Mouse (Mus musculus): ENCODE results near the gene Moxd1. TPM values are rescaled to one million over a fixed set of nuclear protein-coding genes. Genes with fewer than 3 reads are reported as not detected.
"Not testable (repeated sequence)": the region's sequence is repeated elsewhere in the genome, so short reads cannot be mapped to it uniquely, and the experiment has no call there.

Gene Moxd1
- total RNA-seq, 2 experiments from 2014 or later: not detected

DNA sequence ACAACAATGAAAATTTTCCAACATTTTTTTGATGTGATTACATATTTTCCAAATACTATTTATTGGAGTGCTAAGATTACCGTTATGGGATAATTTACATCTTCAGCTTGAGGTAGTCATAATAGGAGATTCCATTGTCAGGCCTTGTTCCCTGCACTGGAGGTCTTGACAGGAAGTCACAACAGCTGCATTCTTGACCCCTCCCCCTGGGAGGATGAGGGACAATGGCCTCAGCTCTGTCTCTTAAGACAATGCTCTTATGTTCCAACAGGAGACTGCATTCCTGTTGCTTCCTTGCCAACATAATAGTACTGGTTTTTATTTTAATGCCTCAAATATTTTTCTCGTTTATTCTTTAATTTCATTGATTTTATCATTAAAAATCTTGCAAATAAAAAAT lies 44.2 kb downstream of the Moxd1 start:
- no peak for ATAC-seq (ENCODE audit: poor library complexity, severe bottlenecking)

DNA sequence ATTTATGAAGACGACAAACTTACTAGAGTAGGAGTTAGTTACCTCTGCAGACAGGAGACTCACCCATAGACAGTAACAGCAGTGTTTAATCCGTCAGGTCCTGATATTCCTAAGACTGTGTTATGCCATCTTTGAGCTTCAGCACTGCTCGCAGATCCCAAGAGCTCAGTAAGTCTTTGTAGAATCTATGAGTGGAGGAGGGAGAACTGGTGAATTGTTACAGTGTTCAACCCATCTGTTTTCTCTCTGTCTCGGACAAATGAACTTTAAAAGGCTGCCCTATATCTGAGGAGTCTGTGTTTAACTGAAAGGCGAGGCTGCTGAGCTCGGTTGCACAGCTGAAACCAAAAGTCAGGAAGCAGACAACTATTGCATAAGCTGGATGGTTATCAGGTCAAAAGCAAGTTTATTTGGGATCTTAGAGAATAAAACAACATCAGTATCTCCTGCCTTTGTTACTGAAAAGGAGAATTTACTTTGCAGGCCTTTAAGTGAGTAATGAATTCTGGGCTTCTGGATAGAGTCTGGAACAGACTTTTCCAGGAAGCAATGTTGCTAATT lies 47.8 kb downstream of the Moxd1 start:
- ATAC-seq (ENCODE audit: poor library complexity, severe bottlenecking): no peak

DNA sequence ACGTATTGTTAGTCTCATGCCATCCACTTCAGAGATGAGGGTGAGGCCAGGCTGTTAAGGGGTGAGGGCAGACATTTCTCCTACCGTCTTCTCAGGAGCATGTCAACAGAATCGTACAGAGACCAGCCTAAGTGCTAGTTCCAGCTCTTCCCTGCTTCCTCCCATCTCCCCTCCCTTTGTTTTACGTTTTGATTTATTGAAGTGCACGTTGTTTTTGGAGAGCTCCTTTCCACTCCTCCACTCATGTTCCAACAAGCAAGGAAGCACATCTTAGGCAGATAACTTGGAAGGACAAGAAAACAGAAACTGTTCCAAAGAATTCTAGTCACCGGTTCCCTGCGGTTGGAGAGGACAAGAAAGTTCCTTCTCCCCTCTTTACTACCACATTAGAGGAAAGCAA lies 52.9 kb downstream of the Moxd1 start:
- no peak for ATAC-seq (ENCODE audit: poor library complexity, severe bottlenecking)

DNA sequence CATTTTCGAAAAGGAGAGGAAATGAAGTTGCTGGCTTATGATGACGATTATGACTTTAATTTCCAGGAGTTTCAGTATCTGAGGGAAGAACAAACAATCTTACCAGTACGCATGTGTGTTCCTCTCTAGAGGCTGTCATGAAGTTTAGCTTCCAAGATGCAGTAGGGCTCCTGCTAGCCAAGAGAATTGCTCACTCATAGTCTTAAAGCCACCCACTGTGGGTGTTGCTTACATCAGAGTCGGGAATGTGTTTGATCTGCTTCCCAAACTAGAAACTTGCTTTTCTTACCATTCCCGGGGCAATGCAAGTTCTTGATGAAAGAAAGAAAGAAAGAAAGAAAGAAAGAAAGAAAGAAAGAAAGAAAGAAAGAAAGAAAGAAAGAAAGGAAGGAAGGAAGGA lies 59.3 kb downstream of the Moxd1 start:
- no peak for ATAC-seq (ENCODE audit: poor library complexity, severe bottlenecking)

DNA sequence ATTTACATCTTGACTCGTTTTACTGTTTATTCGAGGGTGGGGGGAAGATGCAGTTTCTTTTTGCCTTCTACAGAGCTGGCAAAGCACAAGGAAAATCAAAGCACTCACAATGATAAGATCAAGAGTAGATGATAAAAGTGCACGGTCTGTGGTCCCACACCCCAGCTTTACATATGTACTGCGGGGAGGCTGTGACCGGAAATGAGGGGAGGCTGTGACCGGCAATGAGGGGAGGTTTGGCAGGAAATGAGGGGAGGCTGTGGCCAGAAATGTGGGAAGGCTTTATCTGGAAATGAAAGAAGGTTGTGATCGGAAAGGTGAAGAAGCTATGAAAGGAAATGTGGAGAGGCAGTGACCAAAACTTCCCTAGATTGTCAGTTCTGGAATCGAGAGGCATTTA lies 68.3 kb downstream of the Moxd1 start:
- ATAC-seq (ENCODE audit: poor library complexity, severe bottlenecking): peak; percentile 43; the same call in 1 of the 2 replicates

DNA sequence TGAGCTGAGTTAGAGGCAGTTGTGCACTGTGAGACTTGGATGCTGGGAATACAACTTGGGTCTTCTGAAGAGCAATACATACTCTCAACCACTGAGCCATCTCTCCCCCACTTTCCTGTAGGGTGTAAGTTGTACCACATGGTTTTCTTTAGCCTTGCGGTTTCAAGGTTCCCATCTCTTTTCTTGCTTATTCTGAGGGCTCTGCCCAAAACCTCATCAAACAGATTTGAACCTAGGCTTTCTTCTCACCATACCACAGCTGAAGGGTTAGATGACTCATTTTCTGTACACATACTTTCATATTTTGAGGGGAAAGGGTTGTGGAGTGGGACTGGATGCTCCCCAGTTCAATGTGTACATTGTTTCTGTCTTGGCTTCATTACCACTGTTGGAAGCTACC lies 69.4 kb downstream of the Moxd1 start:
- ATAC-seq (ENCODE audit: poor library complexity, severe bottlenecking): 0 out of 2 replicates have a peak, but pooled peaks have one; percentile 30

DNA sequence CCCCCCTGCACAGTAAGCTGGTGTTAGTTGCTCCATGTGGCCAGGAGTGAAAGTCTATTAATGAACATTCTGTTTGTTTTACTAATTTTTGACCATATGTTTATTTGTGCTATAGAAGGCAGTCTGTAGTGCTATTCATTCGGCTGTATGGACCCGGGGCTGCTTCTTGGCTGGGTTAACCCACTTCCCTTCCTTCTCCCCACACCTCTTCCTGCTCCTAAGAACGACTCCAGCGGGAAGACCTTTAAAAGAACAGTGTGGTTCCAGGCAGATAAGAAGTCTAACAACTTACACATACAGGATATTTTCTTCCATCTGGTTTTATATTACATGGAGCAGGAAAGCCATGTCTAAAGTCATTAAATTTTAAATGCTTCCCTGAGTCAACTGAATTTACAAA lies 73.3 kb downstream of the Moxd1 start:
- ATAC-seq (ENCODE audit: poor library complexity, severe bottlenecking): no peak

DNA sequence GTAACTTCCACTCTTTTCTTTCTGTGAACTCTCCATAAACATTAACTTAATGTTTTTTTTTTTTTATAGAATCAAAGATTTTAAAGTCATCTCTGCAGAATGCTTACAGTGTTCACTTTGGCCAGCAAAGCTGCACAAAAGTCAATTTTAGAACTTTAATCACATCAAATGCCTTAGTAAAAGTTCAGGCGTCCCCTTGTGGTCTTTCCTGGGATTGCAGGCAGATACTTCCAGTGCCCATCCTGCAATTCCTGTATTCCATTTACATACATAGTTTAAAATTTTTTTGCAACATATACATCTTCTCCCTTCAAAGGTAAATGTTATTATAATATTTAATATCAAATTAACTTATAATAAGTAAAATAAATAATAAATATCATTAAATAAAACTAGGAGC lies 74.5 kb downstream of the Moxd1 start:
- no peak for ATAC-seq (ENCODE audit: poor library complexity, severe bottlenecking)

DNA sequence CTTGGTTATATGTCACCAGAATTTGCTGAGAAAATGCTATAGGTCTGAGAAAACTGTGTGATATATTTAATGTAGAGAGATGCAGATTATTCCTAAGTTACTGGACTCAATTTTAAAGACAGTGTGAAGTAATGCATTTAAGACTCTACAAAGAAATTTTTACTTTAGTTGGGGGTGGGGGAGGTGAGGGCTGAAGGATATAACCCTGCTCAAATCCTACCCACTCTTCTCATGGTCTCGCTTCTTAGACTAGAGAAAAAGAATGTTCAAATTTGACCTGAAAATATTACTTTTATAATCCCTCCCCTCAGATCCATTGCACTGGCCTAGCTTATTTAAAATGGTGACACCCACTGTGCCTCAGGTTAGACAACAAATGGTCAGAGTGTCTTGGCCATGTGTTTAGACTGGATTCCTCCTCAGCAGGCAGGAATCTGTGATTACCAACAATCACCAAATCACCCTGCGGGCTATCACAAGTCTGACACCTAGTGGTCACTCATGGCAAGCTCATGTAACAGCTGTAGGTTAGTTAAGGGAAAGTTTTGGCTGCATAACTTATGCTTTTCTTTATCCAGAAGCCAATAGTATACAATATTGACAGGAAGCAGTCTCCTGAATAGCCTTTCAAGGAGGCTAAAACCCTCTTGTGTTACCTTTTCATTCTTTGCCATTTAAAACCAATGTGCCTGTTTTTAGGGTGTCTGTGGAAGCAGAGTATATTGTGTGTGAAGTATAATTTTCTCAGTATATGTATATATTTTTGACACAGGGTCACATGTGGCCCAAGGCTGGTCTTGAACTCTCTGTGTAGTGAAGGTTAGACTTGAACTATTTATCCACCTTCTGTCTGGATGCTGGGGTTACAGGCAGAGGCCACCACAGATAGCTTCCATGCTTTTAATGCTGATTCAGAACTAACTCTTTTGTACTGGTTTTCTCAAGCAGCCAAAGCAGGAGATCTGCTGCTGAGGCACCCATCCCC lies 75.2 kb downstream of the Moxd1 start:
- ATAC-seq (ENCODE audit: poor library complexity, severe bottlenecking): peak; percentile 91

DNA sequence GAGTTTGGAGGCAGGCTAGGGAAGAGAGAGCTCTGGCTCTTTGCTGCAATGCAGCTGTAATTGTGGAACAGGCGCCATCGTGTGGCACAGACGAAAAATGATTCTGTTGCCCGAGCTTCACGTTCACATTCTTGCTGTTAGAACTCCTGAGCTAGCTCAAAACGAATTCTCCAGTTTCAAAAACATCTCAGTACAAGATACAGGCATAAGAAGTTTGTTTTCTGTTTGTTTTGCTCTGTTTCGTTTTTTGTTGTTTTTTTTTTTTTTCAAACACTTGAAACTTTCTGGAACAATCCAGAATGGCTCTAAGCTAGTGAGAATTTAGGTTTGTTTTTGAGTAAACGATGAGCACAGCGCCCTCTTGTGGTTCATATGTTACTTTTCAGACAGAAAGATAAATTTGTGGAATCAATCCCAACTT lies 88.9 kb downstream of the Moxd1 start:
- ATAC-seq (ENCODE audit: poor library complexity, severe bottlenecking): peak; percentile 94

DNA sequence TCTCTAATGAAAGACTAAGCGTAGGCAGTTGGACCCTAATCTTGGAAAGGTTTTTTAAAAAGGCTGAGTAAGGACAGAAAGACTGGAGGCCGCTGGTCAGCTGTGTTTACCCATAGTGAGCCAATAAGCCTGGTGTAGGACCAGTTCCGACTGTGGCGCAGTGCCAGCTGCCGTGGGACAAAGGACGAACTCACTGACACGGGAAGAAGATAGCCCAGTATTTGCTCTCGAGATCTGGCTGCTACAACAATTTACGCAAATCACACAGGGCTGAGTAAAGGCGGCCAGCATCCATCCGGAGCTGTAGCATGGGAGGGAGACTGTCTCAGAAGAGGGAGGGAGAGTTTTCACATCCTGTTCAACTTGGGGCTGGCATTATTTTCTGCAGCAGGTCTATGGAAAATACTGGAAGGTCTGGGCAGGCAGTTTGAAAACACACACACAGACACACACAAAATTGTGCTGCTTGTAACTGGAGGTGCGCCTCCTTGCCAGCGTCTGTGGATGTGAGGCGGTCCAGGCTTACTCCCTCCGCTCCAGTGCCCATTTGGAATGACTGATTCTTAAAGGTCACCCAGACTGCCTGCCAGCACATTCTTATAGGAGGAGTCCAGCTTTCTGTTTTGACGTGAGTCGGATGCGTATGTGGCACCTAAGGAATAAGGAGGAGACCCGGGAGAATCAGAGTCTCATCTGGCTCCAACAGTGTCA lies 94.0 kb downstream of the Moxd1 start:
- no peak for ATAC-seq (ENCODE audit: poor library complexity, severe bottlenecking)

DNA sequence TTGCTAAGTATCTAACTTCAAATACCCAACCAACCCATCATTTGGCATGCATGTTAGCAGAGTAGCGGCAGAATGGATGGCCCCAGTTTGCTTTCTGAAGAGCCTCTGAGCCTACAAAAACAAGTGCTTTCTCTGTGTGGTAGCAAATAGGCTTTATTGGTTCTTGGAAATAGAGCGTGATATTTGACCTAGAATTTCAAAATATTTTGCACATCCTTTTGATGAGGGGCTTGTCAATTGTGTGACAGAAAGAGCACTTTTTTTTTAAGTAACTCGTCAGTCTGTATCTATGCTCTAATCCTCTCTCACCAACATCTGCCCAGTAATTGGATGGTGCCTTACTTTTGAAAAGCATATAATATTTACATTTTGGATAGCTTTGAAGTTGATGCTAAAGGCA lies 97.0 kb downstream of the Moxd1 start:
- ATAC-seq (ENCODE audit: poor library complexity, severe bottlenecking): no peak

DNA sequence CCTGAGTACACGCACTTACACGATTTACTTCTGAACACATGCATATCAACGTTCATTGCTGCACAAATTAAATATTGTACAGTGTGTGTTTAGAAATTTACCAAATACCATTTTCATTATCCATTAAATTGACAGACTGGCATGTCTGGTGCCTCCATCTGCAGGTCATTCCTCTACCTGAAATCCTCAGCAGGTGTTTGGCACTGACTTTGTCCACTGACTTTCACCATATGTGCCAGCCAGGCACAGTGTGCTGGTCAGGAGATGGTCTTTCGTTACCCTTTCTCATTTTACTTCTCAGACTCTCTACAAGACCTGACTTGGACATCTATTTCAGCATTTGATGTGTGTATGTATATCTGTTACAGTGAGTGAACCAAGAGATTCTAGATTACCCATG lies 99.7 kb downstream of the Moxd1 start:
- ATAC-seq (ENCODE audit: poor library complexity, severe bottlenecking): no peak

DNA sequence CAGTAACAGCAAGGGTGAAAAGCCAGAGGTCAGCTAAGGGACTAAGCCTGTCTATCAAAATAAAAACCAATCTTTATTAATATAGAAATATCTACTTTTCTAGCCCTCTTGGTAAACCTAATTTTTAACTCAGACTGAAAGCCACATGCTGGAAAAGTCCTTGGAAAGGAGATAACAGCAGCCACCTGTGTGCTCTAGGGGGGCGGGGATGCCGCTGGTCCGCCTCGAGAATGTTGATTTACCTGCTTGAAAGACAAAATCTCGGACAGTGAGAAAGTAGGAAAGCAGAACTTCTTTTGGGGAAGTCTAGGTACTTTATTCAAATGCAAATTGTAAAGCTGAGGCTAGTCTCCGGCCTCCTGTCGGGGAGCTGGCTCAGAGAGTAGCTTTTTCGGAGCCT lies 103.9 kb downstream of the Moxd1 start:
- not testable (repeated sequence) for ATAC-seq (ENCODE audit: poor library complexity, severe bottlenecking)

DNA sequence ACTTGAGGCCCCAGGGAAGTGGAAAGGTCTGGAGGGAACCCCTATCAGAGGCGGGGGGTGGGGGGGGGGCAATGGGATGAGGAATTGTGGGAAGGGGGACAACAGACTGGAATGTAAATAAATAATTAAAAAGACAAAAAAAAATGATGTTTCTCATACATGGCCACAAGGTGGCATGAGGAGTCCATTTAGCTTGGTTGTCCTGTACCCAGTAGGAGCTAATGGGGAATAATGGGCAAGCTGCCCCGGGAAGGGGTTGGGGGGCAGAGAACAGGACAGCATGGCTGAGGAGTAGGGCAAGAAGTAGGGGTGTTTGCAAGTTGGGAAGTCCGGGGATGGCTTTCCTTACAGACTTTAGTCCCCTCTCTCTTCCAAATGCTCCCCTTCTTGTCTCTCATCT lies 109.5 kb downstream of the Moxd1 start:
- ATAC-seq (ENCODE audit: poor library complexity, severe bottlenecking): no peak

DNA sequence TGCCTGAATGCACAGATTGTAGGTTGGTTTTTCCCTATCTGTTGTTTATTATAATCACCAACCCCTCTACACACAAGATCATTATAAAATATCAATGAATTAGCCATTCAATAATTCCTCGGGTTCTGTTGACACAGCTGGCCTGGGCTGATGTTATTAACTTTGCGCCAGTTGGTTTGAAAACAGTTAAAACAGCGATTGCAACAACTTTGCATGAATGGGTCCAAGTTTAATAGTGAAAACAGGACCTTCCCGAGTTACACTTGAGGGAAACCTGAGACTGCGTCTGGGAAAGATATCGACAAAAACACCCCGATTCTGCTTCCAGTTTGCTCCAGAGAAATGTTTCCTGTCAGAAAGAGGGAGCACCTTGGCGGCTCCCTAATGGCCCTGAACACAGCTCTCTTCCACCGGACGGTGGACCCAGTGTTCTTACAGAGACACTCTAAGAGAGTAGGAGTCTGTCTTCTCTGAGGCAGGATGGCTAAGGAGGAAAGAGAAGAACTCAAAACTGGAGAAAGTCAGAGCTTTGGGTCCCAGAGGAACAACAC lies 116.4 kb downstream of the Moxd1 start:
- ATAC-seq (ENCODE audit: poor library complexity, severe bottlenecking): no peak

DNA sequence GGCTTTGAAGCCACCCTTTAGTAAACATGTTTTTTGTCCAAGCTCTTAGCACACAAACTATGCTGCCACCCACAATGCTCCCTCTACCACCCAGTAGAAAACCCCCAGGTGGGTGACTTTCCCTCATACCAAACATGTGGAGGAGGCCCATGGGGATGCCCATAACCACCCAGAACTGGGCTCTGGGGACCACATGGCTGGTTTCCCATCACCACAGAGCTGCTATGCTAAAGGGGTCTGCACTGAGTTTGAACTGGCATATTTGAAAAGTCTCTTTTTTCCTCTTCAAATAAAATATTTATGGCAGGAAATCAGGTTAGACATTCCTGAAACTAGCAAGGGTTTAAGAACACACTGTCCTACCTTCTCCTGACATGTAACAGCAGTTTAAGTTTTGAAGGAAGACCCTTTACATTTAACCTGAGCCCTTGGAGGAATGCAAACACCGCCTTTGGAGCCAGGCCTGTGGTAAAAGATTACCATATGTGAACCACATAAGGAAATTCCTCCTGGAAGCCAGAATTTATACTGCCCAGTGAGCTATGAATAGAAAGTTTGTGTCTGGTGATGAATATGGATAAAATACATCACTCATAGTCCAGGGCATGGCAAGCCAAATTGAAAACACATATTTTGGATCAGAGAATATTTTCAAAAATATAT lies 117.4 kb downstream of the Moxd1 start:
- ATAC-seq (ENCODE audit: poor library complexity, severe bottlenecking): no peak

DNA sequence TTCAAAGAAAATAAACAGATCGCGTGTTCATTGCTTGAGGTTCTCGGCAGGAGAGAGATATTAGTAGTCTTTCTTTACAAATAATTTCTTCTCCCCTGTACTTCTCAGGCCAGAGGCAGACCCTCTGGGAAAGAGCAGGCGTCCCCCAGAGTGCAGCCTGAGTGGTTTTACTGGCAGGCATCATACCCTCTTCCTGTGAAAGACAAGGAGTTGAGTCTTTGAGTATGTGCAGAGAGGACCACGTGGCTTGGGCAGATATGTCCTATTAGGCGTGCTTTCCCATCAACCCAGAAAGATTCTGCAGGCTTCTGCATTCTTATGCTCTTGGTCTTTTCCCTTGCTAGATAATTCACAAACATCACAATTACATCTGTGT lies 117.9 kb downstream of the Moxd1 start:
- no peak for ATAC-seq (ENCODE audit: poor library complexity, severe bottlenecking)

DNA sequence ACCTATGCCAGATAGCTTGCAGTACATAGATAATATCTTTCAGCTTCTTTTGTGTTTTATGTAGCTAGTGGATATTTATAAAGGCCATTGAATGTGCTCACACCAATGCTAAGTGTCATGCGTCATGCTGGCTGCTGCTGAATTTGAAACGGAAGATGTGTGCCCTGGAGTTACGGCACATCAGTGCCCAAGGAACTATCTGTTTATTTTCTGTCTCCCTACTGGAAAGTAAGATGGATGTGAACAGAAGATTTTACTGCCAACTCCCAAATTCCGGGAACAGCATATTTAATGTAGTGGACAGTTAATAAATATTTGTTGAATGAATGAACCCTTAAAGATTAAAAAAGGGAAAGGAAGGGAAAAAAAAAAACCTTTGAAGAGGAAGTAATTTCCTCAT lies 119.8 kb downstream of the Moxd1 start:
- ATAC-seq (ENCODE audit: poor library complexity, severe bottlenecking): no peak
